Mouse (Mus musculus) limb, embryonic 12.5 days (tissue): Measurements from ENCODE around the gene Gm3139. TPM values are rescaled to one million over a fixed set of nuclear protein-coding genes. Genes with fewer than 3 reads are reported as not detected.
"Not testable (repeated sequence)": the region's sequence is repeated elsewhere in the genome, so short reads cannot be mapped to it uniquely, and the experiment has no call there.

Experiments
- ATAC-seq: fragments of 200-750 bp; cut with Nextera tagmentation; 2 replicates; pipeline ENCODE4 v1.8.0; 2017; ENCODE audit warnings: low read depth, moderate TSS enrichment; ENCODE audit not compliant: insufficient number of reproducible peaks, insufficient read depth, low FRiP score, low TSS enrichment
- H3K27ac ChIP-seq: fragments of 300-500 bp; sonication (generic); 2 replicates; pipeline ENCODE4 v1.5.1; 2016; ENCODE audit warnings: mild to moderate bottlenecking, moderate library complexity
- H3K27me3 ChIP-seq: fragments of 300-500 bp; sonication (generic); 2 replicates; pipeline ENCODE4 v1.6.1; 2016; ENCODE audit warnings: mild to moderate bottlenecking, moderate library complexity
- H3K36me3 ChIP-seq: fragments of 300-500 bp; sonication (generic); 2 replicates; pipeline ENCODE4 v1.6.1; 2016; ENCODE audit warnings: mild to moderate bottlenecking, moderate library complexity
- H3K4me1 ChIP-seq: fragments of 300-500 bp; sonication (generic); replicated peaks from 2 replicates; pipeline ENCODE4 v1.6.1; 2016
- H3K4me2 ChIP-seq: fragments of 300-500 bp; sonication (generic); 2 replicates; pipeline ENCODE4 v1.6.1; 2016; ENCODE audit warnings: mild to moderate bottlenecking, moderate library complexity
- H3K4me3 ChIP-seq: fragments of 300-500 bp; sonication (generic); replicated peaks from 2 replicates; pipeline ENCODE4 v1.5.1; 2016; ENCODE audit warnings: mild to moderate bottlenecking
- H3K9ac ChIP-seq: fragments of 300-500 bp; sonication (generic); replicated peaks from 2 replicates; pipeline ENCODE4 v1.6.1; 2016; ENCODE audit warnings: mild to moderate bottlenecking, moderate library complexity
- H3K9me3 ChIP-seq: fragments of 300-500 bp; sonication (generic); 2 replicates; pipeline ENCODE4 v1.6.1; 2016; ENCODE audit warnings: mild to moderate bottlenecking, moderate library complexity
- WGBS: fragments of 180-500 bp; shearing (Covaris S2); methylation state at CpG from one replicate; pipeline ENCODE4 v1.1.7; 2016; 5-methylcytosine and 5-hydroxymethylcytosine counted together
- polyA plus RNA-seq: library from polyadenylated mRNA; unstranded; fragments of >200 nt; fragmentation: Nextera tagmentation; extraction: Ambion mirVana; gene quantifications from 2 replicates; pipeline ENCODE4 v1.2.1, GENCODE M21; 2016

Gm3139 gene
- polyA plus RNA-seq = not detected in 2 replicates

DNA sequence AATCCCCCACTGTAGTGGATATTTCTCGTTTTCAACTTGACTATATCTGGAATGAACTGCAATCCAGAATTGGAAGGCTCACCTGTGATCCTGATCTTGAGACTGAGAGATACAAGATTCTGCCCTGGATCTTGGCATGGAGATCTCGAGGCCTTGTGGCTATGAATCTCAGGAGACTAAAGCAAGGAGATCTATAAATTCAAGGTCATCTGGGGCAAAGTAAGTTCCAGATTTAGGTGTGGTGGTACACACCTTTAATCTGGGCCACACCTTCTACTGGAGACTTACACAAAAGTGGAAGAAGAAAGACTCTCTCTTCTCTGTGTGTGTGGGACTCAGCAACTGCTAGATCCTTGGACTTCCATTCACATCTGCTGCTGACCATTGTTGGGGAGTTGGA, at the start of gene Gm3139:
Gene Gm3139 (plus strand): TSS at position 301 of the 400 bp plus-strand sequence.
- H3K27ac ChIP-seq, ATAC-seq, H3K9me3 ChIP-seq, H3K9ac ChIP-seq, H3K4me1 ChIP-seq, H3K4me3 ChIP-seq, H3K36me3 ChIP-seq, H3K4me2 ChIP-seq, H3K27me3 ChIP-seq: not testable (repeated sequence)
- no CpG with 5 or more reads among the region's 2 CpGs for WGBS

Other genes with a start within 250 kb of the Gm3139 start
- not detected in 2 replicates for gene A430089I19Rik, start 219.5 kb upstream of the Gm3139 start, polyA plus RNA-seq
- gene Gm6502, start 211.9 kb upstream of the Gm3139 start, polyA plus RNA-seq = not detected in 2 replicates
- gene AA792892, start 186.5 kb upstream of the Gm3139 start, polyA plus RNA-seq = not detected in 2 replicates
- not detected in 2 replicates for gene Gm7682, start 80.5 kb upstream of the Gm3139 start, polyA plus RNA-seq
- not detected in 2 replicates for gene Gm3147, start 90.1 kb downstream of the Gm3139 start, polyA plus RNA-seq
- not detected in 2 replicates for gene Gm6509, start 97.7 kb downstream of the Gm3139 start, polyA plus RNA-seq
- not detected in 2 replicates for gene Gm6205, start 122.1 kb downstream of the Gm3139 start, polyA plus RNA-seq